Comparison of ENCODE assay signal across 10 mouse cellular contexts in the genomic region with DNA sequence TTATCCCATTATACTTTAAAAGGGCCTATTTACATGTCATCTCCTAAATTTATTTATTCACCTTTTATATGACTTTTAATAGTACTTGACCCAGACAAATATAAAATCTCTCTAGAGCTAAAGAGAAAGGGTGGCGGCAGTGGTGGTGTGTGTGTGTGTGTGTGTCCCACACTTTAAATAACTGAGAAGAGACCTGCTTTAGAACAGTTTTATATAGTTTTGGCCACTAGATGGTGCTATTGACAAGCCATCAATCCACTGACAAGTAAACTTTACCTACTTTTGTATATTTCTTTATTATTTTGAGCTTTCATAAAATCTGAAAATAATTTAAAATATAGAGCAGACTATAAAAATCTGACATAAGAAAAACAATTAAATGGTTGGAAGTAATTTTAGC. TPM values are rescaled to one million over a fixed set of nuclear protein-coding genes. Genes with fewer than 3 reads are reported as not detected.
A peak's percentile ranks its signal among the peaks of the same experiment; 100 is the strongest.
DNase-seq lines count a peak whose midpoint lies in the region; ATAC-seq and TF ChIP-seq lines count a peak whose summit lies in the region.
"Had no signal": no experiment of that assay in that cellular context is flagged by ENCODE, and none has a peak within 500 bp of the region (broad histone marks: within the 10 kb centered on the region; RNA-seq: fewer than 3 reads in every experiment).

No protein-coding gene starts in this region.

- peak; percentile 27 to 57 for DNase-seq in cerebellum, postnatal 14 days
- DNase-seq in cerebellum, adult 8-10 months: no peak
- peak; percentile 44 to 60 (median 50) for DNase-seq in liver, embryonic 14.5 days (ENCODE audit: low read depth in 3 of 3, low spot score in 3 of 3)
- DNase-seq in embryo, embryonic 11.5 days (ENCODE audit: low read depth, low spot score): peak; percentile 48
- peak; percentile 70 for DNase-seq in mesoderm, embryonic 11.5 days (ENCODE audit: low read depth, low spot score)
- DNase-seq in adrenal gland, postnatal 25 days: no peak
- no peak for DNase-seq in gastrocnemius, adult 8-10 months (ENCODE audit: low spot score in 2 of 2)

- H3K4me3 ChIP-seq in liver, embryonic 14.5 days (ENCODE audit: insufficient read depth in 1 of 2, low read depth in 2 of 2, low read length in 2 of 2): no peak overlapping the region
- no peak overlapping the region for H3K4me3 ChIP-seq in liver, embryonic 12.5 days
- H3K4me3 ChIP-seq: heart, embryonic 15.5 days had no signal

- peak; percentile 67 for TF ChIP-seq CTCF in liver, embryonic 14.5 days (IDR thresholded peaks at IDR 0.05; ENCODE audit: low read depth)

- no peaks in the 10 kb centered on the region for H3K27me3 ChIP-seq in liver, embryonic 14.5 days (ENCODE audit: control insufficient read depth, insufficient read depth, low read length)
- no peaks in the 10 kb centered on the region for H3K27me3 ChIP-seq in liver, embryonic 12.5 days (replicated peaks)
- H3K27me3 ChIP-seq: heart, embryonic 15.5 days had no signal

- peak; percentile 32; the same call in 1 of the 2 replicates for ATAC-seq in liver, embryonic 14.5 days (ENCODE audit: insufficient read depth)
- ATAC-seq in liver, embryonic 12.5 days: no peak

- no peaks in the 10 kb centered on the region for H3K9me3 ChIP-seq in liver, embryonic 14.5 days (ENCODE audit: control insufficient read depth, low read length)
- H3K9me3 ChIP-seq in liver, embryonic 12.5 days (replicated peaks): no peaks in the 10 kb centered on the region
- H3K9me3 ChIP-seq: G1E; heart, embryonic 15.5 days had no signal

- H3K27ac ChIP-seq in liver, embryonic 14.5 days: no peak overlapping the region
- H3K27ac ChIP-seq in liver, embryonic 12.5 days: no peak overlapping the region
- H3K27ac ChIP-seq: heart, embryonic 15.5 days had no signal

- H3K4me2 ChIP-seq in liver, embryonic 14.5 days (ENCODE audit: low read depth): no peak overlapping the region
- no peak overlapping the region for H3K4me2 ChIP-seq in liver, embryonic 12.5 days
- H3K4me2 ChIP-seq: heart, embryonic 15.5 days had no signal

- H3K4me1 ChIP-seq in liver, embryonic 14.5 days (replicated peaks; ENCODE audit: control insufficient read depth in 2 of 2, insufficient read depth in 2 of 2, low read length in 1 of 2): peaks cover 18 to 20% of the 10 kb centered on the region in 2 experiments
- peaks cover 47% of the 10 kb centered on the region for H3K4me1 ChIP-seq in liver, embryonic 12.5 days

- no peak for TF ChIP-seq EP300 in liver, embryonic 14.5 days (IDR thresholded peaks at IDR 0.05; ENCODE audit: low read depth)

- WGBS in liver, embryonic 14.5 days (ENCODE audit: insufficient replicate concordance): 13% methylated on average over 1 of the region's 1 CpGs
- WGBS in liver, embryonic 12.5 days (ENCODE audit: insufficient replicate concordance): 9% methylated on average over 1 of the region's 1 CpGs

- H3K9ac ChIP-seq in liver, embryonic 14.5 days (replicated peaks): no peak overlapping the region
- H3K9ac ChIP-seq in liver, embryonic 12.5 days: no peak overlapping the region
- H3K9ac ChIP-seq: heart, embryonic 15.5 days had no signal

- no peaks in the 10 kb centered on the region for H3K36me3 ChIP-seq in liver, embryonic 14.5 days (replicated peaks; ENCODE audit: control insufficient read depth, insufficient read depth, low read depth)
- H3K36me3 ChIP-seq in liver, embryonic 12.5 days: peaks cover 25% of the 10 kb centered on the region
- H3K36me3 ChIP-seq: heart, embryonic 15.5 days had no signal

RNA-seq across cellular contexts. Expression of gene Nars2, which starts 19.1 kb away (rescaled TPM):
- 2.7 and 4.9 TPM in 2 replicates for polyA plus RNA-seq in liver, embryonic 14.5 days (2012; rRNA removed)
- polyA plus RNA-seq in liver, embryonic 14.5 days (2014; fragmentation: Nextera tagmentation; extraction: Ambion mirVana): 16.1 and 16.9 TPM in 2 replicates
- 21.8 and 23.1 TPM in 2 replicates for polyA plus RNA-seq in liver, embryonic 12.5 days (2016; fragmentation: Nextera tagmentation; extraction: Ambion mirVana)
- 19.3 and 19.9 TPM in 2 replicates for total RNA-seq in adrenal gland, postnatal 25 days (2021)
- total RNA-seq in gastrocnemius, adult 8-10 months (2022): 10 to 100 TPM in 1 of 4 experiments, 1 to 10 TPM in 3; 6.7 to 10.6 (median 8.0) TPM

Comparison
In these comparisons a context has a peak if more than half of its experiments do, and no peak if none do; other contexts are left out.
1. DNase-seq: peak in cerebellum, postnatal 14 days (2 of 2), liver, embryonic 14.5 days (3 of 3), embryo, embryonic 11.5 days (single experiment) and mesoderm, embryonic 11.5 days (single experiment); none in cerebellum, adult 8-10 months (single experiment), adrenal gland, postnatal 25 days (single experiment) and gastrocnemius, adult 8-10 months (0 of 2).